Mouse (Mus musculus): Measurements from ENCODE around the gene Iffo1. TPM values are rescaled to one million over a fixed set of nuclear protein-coding genes. Genes with fewer than 3 reads are reported as not detected.
A peak's percentile ranks its signal among the peaks of the same experiment; 100 is the strongest.

The Iffo1 gene
- total RNA-seq, 2 experiments from 2014 or later, result 90.6 to 108 TPM

- DNase-seq (ENCODE audit: low spot score in 2 of 2), result peak in 1 of 2 experiments; percentile 17
Observed at GRCm38 (mm10) chr6:125137002-125137671, 7.9 kb upstream of the Iffo1 start.

GRCm38 (mm10) chr6:125139747-125140146, 5.3 kb upstream of the Iffo1 start:
- DNase-seq (ENCODE audit: low spot score in 2 of 2), result no peak

- no peak for DNase-seq (ENCODE audit: low spot score in 2 of 2)
Observed at GRCm38 (mm10) chr6:125142436-125142835, 2.6 kb upstream of the Iffo1 start.

GRCm38 (mm10) chr6:125143128-125143527, 1.9 kb upstream of the Iffo1 start:
- no peak for DNase-seq (ENCODE audit: low spot score in 2 of 2)

- no peak for DNase-seq (ENCODE audit: low spot score in 2 of 2)
Observed at GRCm38 (mm10) chr6:125143904-125144303, 1.1 kb upstream of the Iffo1 start.

GRCm38 (mm10) chr6:125145479-125145951, 474 bp downstream of the Iffo1 start:
- peak in 1 of 2 experiments; percentile 29 for DNase-seq (ENCODE audit: low spot score in 2 of 2)

GRCm38 (mm10) chr6:125146148-125146547, 1.1 kb downstream of the Iffo1 start:
- DNase-seq (ENCODE audit: low spot score in 2 of 2), result no peak

- DNase-seq (ENCODE audit: low spot score in 2 of 2), result peak in 1 of 2 experiments; percentile 40
Observed at GRCm38 (mm10) chr6:125146797-125147196, 1.8 kb downstream of the Iffo1 start.

- DNase-seq (ENCODE audit: low spot score in 2 of 2), result peak in 1 of 2 experiments; percentile 42
Observed at GRCm38 (mm10) chr6:125147329-125147728, 2.3 kb downstream of the Iffo1 start.

GRCm38 (mm10) chr6:125148251-125148925, 3.3 kb downstream of the Iffo1 start:
- DNase-seq (ENCODE audit: low spot score in 2 of 2), result peak in 1 of 2 experiments; percentile 61

- peak in 1 of 2 experiments; percentile 81 for DNase-seq (ENCODE audit: low spot score in 2 of 2)
Observed at GRCm38 (mm10) chr6:125148926-125149568, 4.0 kb downstream of the Iffo1 start.

GRCm38 (mm10) chr6:125149569-125149950, 4.5 kb downstream of the Iffo1 start:
- no peak for DNase-seq (ENCODE audit: low spot score in 2 of 2)

- DNase-seq (ENCODE audit: low spot score in 2 of 2), result peak; percentile 61 to 82
Observed at GRCm38 (mm10) chr6:125152212-125153017, 7.4 kb downstream of the Iffo1 start.

GRCm38 (mm10) chr6:125153018-125153389, 8.0 kb downstream of the Iffo1 start:
- no peak for DNase-seq (ENCODE audit: low spot score in 2 of 2)

GRCm38 (mm10) chr6:125153682-125154081, 8.6 kb downstream of the Iffo1 start:
- DNase-seq (ENCODE audit: low spot score in 2 of 2), result no peak

- no peak for DNase-seq (ENCODE audit: low spot score in 2 of 2)
Observed at GRCm38 (mm10) chr6:125154550-125154949, 9.5 kb downstream of the Iffo1 start.

- no peak for DNase-seq (ENCODE audit: low spot score in 2 of 2)
Observed at GRCm38 (mm10) chr6:125155262-125155661, 10.2 kb downstream of the Iffo1 start.

GRCm38 (mm10) chr6:125156491-125156890, 11.4 kb downstream of the Iffo1 start:
- no peak for DNase-seq (ENCODE audit: low spot score in 2 of 2)

- peak in 1 of 2 experiments; percentile 38 for DNase-seq (ENCODE audit: low spot score in 2 of 2)
Observed at GRCm38 (mm10) chr6:125156903-125157614, 12.0 kb downstream of the Iffo1 start.

- DNase-seq (ENCODE audit: low spot score in 2 of 2), result no peak
Observed at GRCm38 (mm10) chr6:125158944-125159492, 14.0 kb downstream of the Iffo1 start.

Data from gastrocnemius, postnatal 4 days (tissue).